Mouse (Mus musculus) hindbrain, embryonic 11.5 days (tissue): ENCODE data around the gene Naa15. TPM values are rescaled to one million over a fixed set of nuclear protein-coding genes. Genes with fewer than 3 reads are reported as not detected.

Experiments used
- ATAC-seq: fragments of 200-750 bp; cut with Nextera tagmentation; 2 replicates; pipeline ENCODE4 v1.8.0; 2017; ENCODE audit warnings: mild to moderate bottlenecking, moderate TSS enrichment, moderate library complexity; ENCODE audit not compliant: low FRiP score
- DNase-seq: peaks from one replicate; pipeline ENCODE4 v3.0.0-alpha.2; 2015; ENCODE audit warnings: low spot score
- H3K27ac ChIP-seq: fragments of 300-500 bp; sonication (generic); 2 replicates; pipeline ENCODE4 v1.5.1; 2014; ENCODE audit warnings: mild to moderate bottlenecking, low read depth, low read length
- H3K27me3 ChIP-seq: fragments of 300-500 bp; sonication (generic); 2 replicates; pipeline ENCODE4 v1.6.1; 2014; ENCODE audit warnings: mild to moderate bottlenecking, low read length, moderate library complexity, mixed read lengths; ENCODE audit not compliant: control insufficient read depth, insufficient read depth
- H3K36me3 ChIP-seq: fragments of 300-500 bp; sonication (generic); 2 replicates; pipeline ENCODE4 v1.6.1; 2014; ENCODE audit warnings: mild to moderate bottlenecking, low read length, moderate library complexity, mixed read lengths; ENCODE audit not compliant: control insufficient read depth, insufficient read depth
- H3K4me1 ChIP-seq: fragments of 300-500 bp; sonication (generic); replicated peaks from 2 replicates; pipeline ENCODE4 v1.6.1; 2014; ENCODE audit warnings: low read length, mixed read lengths; ENCODE audit not compliant: control insufficient read depth, insufficient read depth
- H3K4me2 ChIP-seq: fragments of 300-500 bp; sonication (generic); replicated peaks from 2 replicates; pipeline ENCODE4 v1.6.1; 2014; ENCODE audit warnings: mild to moderate bottlenecking, low read depth, low read length
- H3K4me3 ChIP-seq: fragments of 300-500 bp; sonication (generic); 2 replicates; pipeline ENCODE4 v1.5.1; 2014; ENCODE audit warnings: low read depth, low read length
- H3K9ac ChIP-seq: fragments of 300-500 bp; sonication (generic); 2 replicates; pipeline ENCODE4 v1.6.1; 2014; ENCODE audit warnings: low read depth, low read length
- H3K9me3 ChIP-seq: fragments of 300-500 bp; sonication (generic); 2 replicates; pipeline ENCODE4 v1.6.1; 2016; ENCODE audit warnings: low read length; ENCODE audit not compliant: control insufficient read depth
- WGBS: fragments of 180-500 bp; shearing (Covaris S2); extraction: QIAGEN DNeasy Blood & Tissue Kit; methylation state at CpG from one replicate; pipeline ENCODE4 v1.1.7; 2014; 5-methylcytosine and 5-hydroxymethylcytosine counted together
- polyA plus RNA-seq: library from polyadenylated mRNA; unstranded; fragments of >200 nt; fragmentation: Nextera tagmentation; extraction: Ambion mirVana; gene quantifications from 2 replicates; pipeline ENCODE4 v1.2.1, GENCODE M21; 2014

Naa15 gene
- polyA plus RNA-seq: 56.6 and 59.3 TPM in 2 replicates

DNA sequence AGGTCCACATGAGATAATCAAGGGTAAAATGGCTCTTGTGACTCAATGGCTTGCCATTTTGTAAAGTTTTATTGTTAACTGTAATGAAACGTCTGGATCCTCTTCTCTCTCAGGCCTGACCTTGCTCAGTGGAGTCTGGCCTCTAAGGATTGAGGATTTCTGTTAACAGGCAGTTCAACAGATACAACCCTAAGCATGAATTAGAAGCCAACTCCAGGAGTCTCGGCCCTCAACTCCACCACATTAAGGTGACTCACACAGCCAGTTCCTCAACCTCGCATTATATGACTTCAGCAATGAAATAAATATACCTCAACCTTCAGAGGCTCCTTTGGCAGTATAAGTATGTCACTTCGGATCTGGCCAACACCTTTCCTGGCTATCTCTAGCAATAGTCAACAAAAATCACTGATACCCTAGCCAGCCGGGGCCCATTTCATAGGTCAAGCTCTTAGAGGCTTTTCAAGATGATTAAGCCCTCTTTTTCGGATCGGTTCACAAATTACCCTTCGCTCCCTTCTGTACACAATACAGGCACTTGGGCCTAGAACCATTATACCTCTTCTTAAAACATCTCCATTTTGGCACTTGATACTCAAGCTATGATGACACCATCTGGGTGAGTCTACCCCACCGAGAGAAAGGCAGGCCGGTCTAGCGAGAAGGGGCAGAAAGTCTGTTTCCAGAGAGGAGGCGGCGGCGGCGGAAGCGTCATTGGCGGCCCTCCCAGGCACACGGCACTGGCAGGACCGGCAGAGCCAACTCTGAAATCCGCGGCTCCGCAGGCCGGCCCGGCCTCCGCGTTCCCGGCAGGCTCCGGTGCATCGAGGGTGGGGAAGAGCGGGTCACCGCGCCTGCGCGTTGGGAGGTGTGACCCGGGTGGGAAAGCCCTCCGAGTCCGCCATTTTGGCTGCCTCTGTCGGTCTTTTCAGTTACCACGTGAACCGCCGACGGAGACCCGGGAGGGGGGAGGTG lies at the start of gene Naa15:
Gene Naa15, plus strand, starts transcription at position 51 of the 975 bp plus-strand sequence.
- H3K27me3 ChIP-seq: no peaks in the 10 kb centered on the region
- H3K4me3 ChIP-seq: peak within 1 kb of the TSS; percentile 99
- WGBS: 6% methylated on average over 43 of the region's 43 CpGs
- H3K9me3 ChIP-seq: no peaks in the 10 kb centered on the region
- ATAC-seq: peak; percentile 91
- no peaks in the 10 kb centered on the region for H3K4me1 ChIP-seq
- H3K27ac ChIP-seq: peak within 1 kb of the TSS; percentile 88
- H3K36me3 ChIP-seq: no peaks in the 10 kb centered on the region
- H3K4me2 ChIP-seq: peak within 1 kb of the TSS; percentile 71
- DNase-seq: peak; percentile 98
- H3K9ac ChIP-seq: peak within 1 kb of the TSS; percentile 96

DNA sequence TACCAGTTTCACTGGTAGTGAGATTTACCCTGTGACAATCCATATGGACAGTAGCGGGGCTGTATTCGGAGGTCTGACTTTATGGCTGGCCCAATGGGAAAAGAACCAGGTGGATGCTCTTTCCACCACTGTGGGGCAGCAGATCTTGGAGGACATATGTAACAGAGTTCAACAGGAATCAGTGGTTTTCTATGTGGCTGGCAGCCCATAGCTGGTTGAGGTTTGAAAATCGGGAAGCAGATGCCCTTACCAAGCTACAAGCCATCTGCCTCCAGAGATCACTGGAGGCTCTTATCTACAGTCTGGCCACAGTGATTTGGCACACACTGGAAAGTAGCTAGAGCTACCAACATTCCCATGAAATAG lies 49.4 kb upstream of the Naa15 start:
- 19% methylated on average over 3 of the region's 3 CpGs for WGBS
- peak overlapping the region; percentile 68 for H3K4me2 ChIP-seq
- no peak overlapping the region; the same call in 1 of the 2 replicates for H3K9ac ChIP-seq
- H3K4me1 ChIP-seq: no peaks in the 10 kb centered on the region
- no peak for DNase-seq
- no peaks in the 10 kb centered on the region for H3K36me3 ChIP-seq
- H3K27ac ChIP-seq: no peak overlapping the region
- no peak; the same call in 1 of the 2 replicates for ATAC-seq
- peak overlapping the region; percentile 31; the same call in 1 of the 2 replicates for H3K4me3 ChIP-seq
- H3K27me3 ChIP-seq: no peaks in the 10 kb centered on the region; the same call in 1 of the 2 replicates
- no peaks in the 10 kb centered on the region for H3K9me3 ChIP-seq

DNA sequence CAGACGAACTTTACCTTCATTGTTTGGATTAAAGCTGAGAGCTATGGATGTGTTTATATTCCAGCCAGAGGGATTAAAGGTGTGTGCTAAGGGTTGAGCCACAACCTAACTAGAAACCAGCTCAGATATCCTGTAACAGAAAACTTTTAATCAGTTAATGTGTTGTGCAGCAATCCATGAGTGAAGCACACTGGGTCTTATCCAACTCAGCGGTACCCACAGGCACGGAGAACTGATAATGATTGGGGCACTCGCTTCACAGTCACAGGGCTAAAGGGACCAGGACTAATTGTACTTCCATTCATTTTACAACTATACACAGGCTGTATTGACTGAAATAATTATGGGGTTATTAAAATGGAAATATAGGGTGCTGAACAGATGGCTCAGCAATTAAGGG lies 48.0 kb upstream of the Naa15 start:
- Histone ChIP-seq H3K36me3 (no peaks in the 10 kb centered on the region), H3K9ac (no peak overlapping the region), H3K27me3 (no peaks in the 10 kb centered on the region), H3K4me2 (no peak overlapping the region), H3K4me1 (no peaks in the 10 kb centered on the region), H3K27ac (no peak overlapping the region), H3K4me3 (no peak overlapping the region), H3K9me3 (no peaks in the 10 kb centered on the region)
- WGBS: 75% methylated on average over 4 of the region's 4 CpGs
- ATAC-seq (no peak), DNase-seq (no peak)

- Histone ChIP-seq H3K36me3 (no peaks in the 10 kb centered on the region), H3K9ac (no peak overlapping the region), H3K27me3 (no peaks in the 10 kb centered on the region), H3K4me2 (no peak overlapping the region), H3K4me1 (no peaks in the 10 kb centered on the region), H3K27ac (no peak overlapping the region), H3K9me3 (no peaks in the 10 kb centered on the region), H3K4me3 (no peak overlapping the region)
- DNase-seq: no peak
- 85% methylated on average over 4 of the region's 4 CpGs for whole genome bisulfite sequencing
- no peak for ATAC-seq
These were observed 46.9 kb upstream of the Naa15 start for GRCm38 (mm10) chr3:51368011-51368410.

DNA sequence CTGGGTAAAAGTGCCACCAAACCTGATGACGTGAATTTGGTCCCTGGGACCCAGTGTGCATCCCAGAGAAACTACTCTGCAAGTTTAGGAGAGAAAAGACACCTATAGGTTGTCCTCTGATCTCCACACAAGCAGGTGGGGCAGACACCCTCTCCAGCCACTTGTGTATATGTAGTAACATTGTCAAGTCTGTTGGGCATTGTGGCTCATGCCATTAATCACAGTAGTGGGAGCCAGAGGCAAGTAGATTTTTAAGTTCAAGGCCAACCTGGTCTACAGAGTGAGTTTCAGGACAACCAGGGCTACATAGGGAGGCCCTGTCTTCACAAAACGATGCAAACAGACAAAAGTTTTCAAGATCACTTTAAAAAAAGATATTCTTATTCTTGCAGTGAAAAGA lies 43.1 kb upstream of the Naa15 start:
- no peak overlapping the region for H3K4me2 ChIP-seq
- H3K4me1 ChIP-seq: no peaks in the 10 kb centered on the region
- H3K9me3 ChIP-seq: no peaks in the 10 kb centered on the region
- WGBS: 68% methylated on average over 2 of the region's 2 CpGs
- ATAC-seq (no peak), DNase-seq (no peak)
- H3K27ac ChIP-seq: no peak overlapping the region
- H3K9ac ChIP-seq: no peak overlapping the region
- H3K27me3 ChIP-seq: no peaks in the 10 kb centered on the region
- H3K4me3 ChIP-seq: no peak overlapping the region
- H3K36me3 ChIP-seq: no peaks in the 10 kb centered on the region

DNA sequence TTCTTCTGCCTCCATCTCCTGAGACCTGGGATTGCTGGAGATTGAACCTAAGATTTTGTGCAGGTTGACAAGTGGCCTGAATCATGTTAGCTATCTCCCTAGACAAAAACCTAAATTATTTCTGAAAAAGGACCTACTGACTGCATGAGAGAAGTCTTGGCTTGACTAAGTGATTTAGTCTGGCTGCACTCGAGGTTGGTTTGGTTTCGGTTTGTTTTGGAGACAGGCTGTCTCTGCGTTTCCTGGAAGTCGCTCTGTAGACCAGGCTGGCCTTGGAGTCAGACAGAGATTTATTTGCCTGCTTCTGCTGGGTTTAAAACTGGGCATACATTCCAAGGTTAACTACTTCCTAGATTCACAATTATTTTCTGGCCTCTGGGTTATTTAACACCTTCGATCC lies 42.1 kb upstream of the Naa15 start:
- no peak for DNase-seq
- H3K36me3 ChIP-seq: no peaks in the 10 kb centered on the region
- 81% methylated on average over 5 of the region's 5 CpGs for WGBS

DNA sequence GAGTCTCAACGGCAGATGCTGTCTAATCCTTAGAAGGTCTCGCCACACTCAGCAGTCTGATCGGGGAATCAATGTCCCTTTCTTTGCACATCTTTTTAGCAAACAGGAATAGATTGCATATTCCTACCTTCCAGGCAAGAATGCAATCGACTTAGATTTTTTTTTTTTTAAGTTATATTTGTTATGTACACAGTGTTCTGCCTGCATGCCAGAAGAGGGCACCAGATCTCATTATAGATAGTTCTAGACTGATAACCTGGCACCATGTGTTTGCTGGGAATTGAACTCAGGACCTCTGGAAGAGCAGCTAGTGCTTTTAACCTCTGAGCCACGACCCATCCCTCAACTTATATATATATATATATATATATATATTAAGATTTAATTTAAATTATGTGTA lies 41.4 kb upstream of the Naa15 start:
- no peak overlapping the region for H3K9ac ChIP-seq
- H3K4me3 ChIP-seq: no peak overlapping the region
- H3K4me1 ChIP-seq: no peaks in the 10 kb centered on the region
- ATAC-seq (no peak), DNase-seq (no peak)
- 81% methylated on average over 5 of the region's 5 CpGs for WGBS
- no peaks in the 10 kb centered on the region for H3K9me3 ChIP-seq
- no peaks in the 10 kb centered on the region for H3K27me3 ChIP-seq
- H3K36me3 ChIP-seq: no peaks in the 10 kb centered on the region
- no peak overlapping the region for H3K27ac ChIP-seq
- no peak overlapping the region for H3K4me2 ChIP-seq

More for the DNA sequence above, 42.1 kb upstream of the Naa15 start:
- H3K4me2 ChIP-seq: no peak overlapping the region
- H3K4me3 ChIP-seq: no peak overlapping the region
- no peaks in the 10 kb centered on the region for H3K4me1 ChIP-seq
- no peak overlapping the region for H3K27ac ChIP-seq
- H3K9ac ChIP-seq: no peak overlapping the region
- no peaks in the 10 kb centered on the region for H3K27me3 ChIP-seq
- no peaks in the 10 kb centered on the region for H3K9me3 ChIP-seq
- ATAC-seq: no peak

- Histone ChIP-seq H3K27me3 (no peaks in the 10 kb centered on the region), H3K9ac (no peak overlapping the region), H3K4me3 (no peak overlapping the region), H3K4me2 (no peak overlapping the region), H3K4me1 (no peaks in the 10 kb centered on the region), H3K27ac (no peak overlapping the region), H3K36me3 (no peaks in the 10 kb centered on the region), H3K9me3 (no peaks in the 10 kb centered on the region)
- WGBS: 85% methylated on average over 19 of the region's 19 CpGs
- DNase-seq (peak; percentile 42), ATAC-seq (no peak)
These were observed 39.4 kb upstream of the Naa15 start for GRCm38 (mm10) chr3:51375307-51376265.
